Mouse (Mus musculus): Measurements from ENCODE around the gene Gm20509.

DNA sequence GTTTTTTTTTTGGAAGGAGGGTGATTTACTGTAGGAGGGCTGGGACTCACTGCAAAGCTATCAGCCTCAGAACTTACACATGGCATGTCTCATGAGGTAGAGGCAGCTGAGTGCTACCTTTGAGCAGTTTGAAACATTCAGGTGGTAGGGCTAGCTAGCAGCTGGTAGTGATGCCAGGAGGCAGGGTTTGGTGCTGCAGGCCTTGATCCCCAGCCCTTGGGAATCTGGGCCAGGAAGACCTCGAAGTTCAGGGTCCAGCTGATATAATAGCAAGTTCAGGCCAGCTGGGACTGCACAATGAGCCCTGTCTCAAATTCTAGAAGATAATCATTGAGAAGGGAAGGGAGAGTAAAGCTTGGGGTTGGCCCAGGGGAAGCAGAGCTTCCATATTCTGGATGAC, 2.9 kb downstream of the Gm20509 start:
- TF ChIP-seq USF1 (IDR thresholded peaks at IDR 0.05; ENCODE audit: low read depth) (no peak), CTCF (IDR thresholded peaks at IDR 0.05; ENCODE audit: control insufficient read depth, insufficient read depth, insufficient read length) (no peak), MYOD1 (IDR thresholded peaks at IDR 0.05; ENCODE audit: control insufficient read depth, insufficient read length, low read depth) (no peak), MAX (IDR thresholded peaks at IDR 0.05) (no peak)

Measured in C2C12 (cell line).